Mouse (Mus musculus) heart, adult 2 months (tissue): ENCODE measurements around the gene Chn2. TPM values are rescaled to one million over a fixed set of nuclear protein-coding genes. Genes with fewer than 3 reads are reported as not detected.

ENCODE experiments used
- DNase-seq, 2 experiments: peaks; one replicate each; pipeline ENCODE4 v3.0.0; 2021
- H3K27ac ChIP-seq: fragments of 200-600 bp; 2 replicates; pipeline ENCODE4 v1.8.1; 2022
- H3K27me3 ChIP-seq: fragments of 200-500 bp; 2 replicates; pipeline ENCODE4 v1.6.1; 2012; ENCODE audit warnings: mild to moderate bottlenecking, low read length, inconsistent platforms, mixed read lengths; ENCODE audit not compliant: control insufficient read depth, insufficient read depth
- H3K36me3 ChIP-seq: fragments of 200-500 bp; 2 replicates; pipeline ENCODE4 v1.6.1; 2012; ENCODE audit warnings: low read length, inconsistent platforms; ENCODE audit not compliant: control insufficient read depth, insufficient read depth
- H3K4me1 ChIP-seq: fragments of 200-500 bp; 2 replicates; pipeline ENCODE4 v1.6.1; 2011; ENCODE audit warnings: low read length; ENCODE audit not compliant: control insufficient read depth, insufficient read depth
- H3K4me3 ChIP-seq: fragments of 200-600 bp; 2 replicates; pipeline ENCODE4 v1.8.1; 2022
- H3K79me2 ChIP-seq: fragments of 200-500 bp; replicated peaks from 2 replicates; pipeline ENCODE4 v1.6.1; 2012; ENCODE audit warnings: mild to moderate bottlenecking, inconsistent platforms, low read length, moderate library complexity, mixed read lengths; ENCODE audit not compliant: control insufficient read depth, insufficient read depth
- H3K9ac ChIP-seq: fragments of 200-500 bp; 2 replicates; pipeline ENCODE4 v1.6.1; 2012; ENCODE audit warnings: low read depth, mild to moderate bottlenecking, control low read depth, inconsistent platforms, low read length, mixed read lengths
- CTCF ChIP-seq: fragments of 200-600 bp; IDR thresholded peaks from 2 replicates; pipeline ENCODE4 v1.8.1; 2022; ENCODE audit warnings: antibody characterized with exemption, mild to moderate bottlenecking, moderate library complexity
- EP300 ChIP-seq: fragments of 200-500 bp; IDR thresholded peaks from 2 replicates; pipeline ENCODE4 v1.6.1; 2011; ENCODE audit warnings: low read depth, low read length, control low read depth; ENCODE audit not compliant: insufficient read depth
- POLR2A ChIP-seq: fragments of 200-500 bp; IDR thresholded peaks from 2 replicates; pipeline ENCODE4 v1.6.1; 2011; ENCODE audit warnings: mild to moderate bottlenecking, low read depth, low read length, control low read depth; ENCODE audit not compliant: insufficient read depth
- WGBS: fragments of 180-500 bp; shearing (Covaris S2); methylation state at CpG from one replicate; pipeline ENCODE4 v1.1.7; 2018; 5-methylcytosine and 5-hydroxymethylcytosine counted together
- intact Hi-C: fragments of 180-260 bp; cut with DNase I; formaldehyde crosslinking; loops from one replicate; pipeline ENCODE4 v1.15.1; 2025
- polyA plus RNA-seq: library from polyadenylated mRNA; depleted of rRNA; stranded (reverse); fragments of >200 nt; gene quantifications from 2 replicates; pipeline ENCODE4 v1.2.3, GENCODE M21; 2012
- total RNA-seq, 2 experiments: library from RNA; stranded (reverse); gene quantifications; 2 replicates each; pipeline ENCODE4 v1.2.3; 2021

The Chn2 gene
- total and polyA plus RNA-seq, 3 experiments = 2.0 to 2.3 (median 2.3) TPM

DNA sequence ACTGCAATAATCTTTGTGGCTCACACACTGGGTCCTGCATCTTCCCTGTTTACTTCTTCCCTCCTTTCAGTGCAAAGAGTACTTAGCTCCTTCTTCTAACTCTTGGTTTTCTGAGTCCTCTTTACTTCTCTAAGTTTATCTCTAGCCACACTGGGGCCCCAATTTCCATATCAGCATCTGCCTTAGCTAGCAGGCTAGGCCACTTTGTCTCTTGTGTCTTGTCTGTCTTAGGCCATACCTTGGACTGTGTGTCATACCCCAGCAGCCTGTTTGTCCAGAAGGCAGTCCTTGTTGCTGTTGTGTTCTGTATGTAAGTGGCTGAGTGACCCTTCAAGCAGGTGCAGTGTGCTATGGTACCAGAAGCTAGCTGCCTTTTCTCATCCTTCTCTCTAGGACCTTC lies 124.3 kb downstream of the Chn2 start:
- intact Hi-C loops = loop anchor here (1.0 to 5.0 kb wide), 4 partner anchors 64 to 366 kb away; no protein-coding TSS in a partner anchor
- Histone ChIP-seq H3K36me3 (no peaks in the 10 kb centered on the region), H3K27me3 (no peaks in the 10 kb centered on the region), H3K4me1 (no peaks in the 10 kb centered on the region; the same call in 1 of the 2 replicates), H3K27ac (no peak overlapping the region), H3K4me3 (no peak overlapping the region), H3K79me2 (no peaks in the 10 kb centered on the region), H3K9ac (no peak overlapping the region)
- DNase-seq = no peak
- TF ChIP-seq EP300 (no peak), CTCF (no peak), POLR2A (no peak)

DNA sequence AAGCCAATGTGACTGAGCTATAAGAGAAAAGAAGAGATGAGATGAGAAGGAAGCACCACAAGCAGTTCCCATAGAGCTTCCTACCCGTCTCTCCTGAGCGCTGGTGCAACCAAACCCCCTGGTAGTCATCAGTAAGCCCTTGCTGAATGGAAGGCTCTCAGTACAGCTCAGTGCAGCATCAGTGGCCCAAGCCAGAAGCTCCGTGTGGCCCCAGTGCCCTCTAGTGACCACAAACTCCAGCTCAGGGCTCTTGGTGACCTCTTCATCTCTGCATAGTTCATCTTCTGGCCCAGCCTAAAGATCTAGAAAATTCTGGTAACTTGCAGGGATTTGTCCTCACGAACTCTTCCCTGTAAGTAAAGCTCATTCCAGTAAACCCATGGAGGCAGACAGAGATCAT lies 125.4 kb downstream of the Chn2 start:
- TF ChIP-seq POLR2A (no peak), EP300 (peak; percentile 54; the same call in 1 of the 2 replicates), CTCF (peak; percentile 87)
- Histone ChIP-seq H3K36me3 (no peaks in the 10 kb centered on the region), H3K79me2 (no peaks in the 10 kb centered on the region), H3K9ac (no peak overlapping the region), H3K4me1 (no peaks in the 10 kb centered on the region), H3K27me3 (no peaks in the 10 kb centered on the region), H3K4me3 (no peak overlapping the region), H3K27ac (no peak overlapping the region)
- WGBS = 37% methylated on average over 4 of the region's 4 CpGs
- intact Hi-C loops = loop anchor here (1.0 to 5.0 kb wide), 4 partner anchors 63 to 367 kb away; no protein-coding TSS in a partner anchor
- peak; percentile 50 to 60 for DNase-seq

DNA sequence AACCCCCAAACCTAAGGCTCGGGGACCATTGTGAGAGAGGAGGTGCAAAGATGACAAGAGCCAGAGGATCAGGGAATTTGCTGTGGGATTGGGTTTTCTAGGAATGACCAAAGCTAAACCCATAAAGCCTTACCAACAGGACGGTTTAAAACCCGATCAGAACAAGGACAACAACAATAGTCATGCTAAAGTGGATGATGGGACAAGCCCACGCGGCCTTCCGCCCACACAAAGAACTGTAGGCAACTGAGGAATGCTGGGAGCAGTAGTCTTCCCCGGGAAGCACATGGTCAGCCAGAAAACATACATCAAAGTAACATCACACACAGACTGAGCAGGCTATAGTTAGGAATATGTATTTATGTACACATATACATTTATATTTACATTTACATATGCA lies 125.9 kb downstream of the Chn2 start:
- Histone ChIP-seq H3K27ac (no peak overlapping the region), H3K9ac (no peak overlapping the region), H3K27me3 (no peaks in the 10 kb centered on the region), H3K36me3 (no peaks in the 10 kb centered on the region), H3K79me2 (no peaks in the 10 kb centered on the region), H3K4me3 (no peak overlapping the region), H3K4me1 (no peaks in the 10 kb centered on the region)
- no peak for TF ChIP-seq EP300
- no peak for TF ChIP-seq POLR2A
- TF ChIP-seq CTCF = no peak
- WGBS = 84% methylated on average over 7 of the region's 7 CpGs
- DNase-seq = no peak
- intact Hi-C loops = no loop called here

DNA sequence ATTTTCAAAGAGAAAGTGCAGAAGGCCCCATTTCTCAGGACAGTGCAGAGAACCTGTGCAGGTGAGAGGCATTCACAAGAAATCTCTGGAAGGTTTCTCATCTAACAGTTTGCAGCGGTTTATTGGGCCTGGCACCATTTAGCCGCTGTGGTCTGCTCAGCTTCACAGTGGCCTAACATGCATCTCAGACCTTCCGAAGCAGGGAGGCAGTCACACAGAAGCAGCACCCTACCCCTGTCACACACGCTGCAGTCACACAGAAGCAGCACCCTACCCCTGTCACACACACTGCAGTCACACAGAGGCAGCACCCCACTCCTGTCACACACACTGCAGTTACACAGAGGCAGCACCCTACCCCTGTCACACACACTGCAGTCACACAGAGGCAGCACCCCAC lies 126.5 kb downstream of the Chn2 start:
- TF ChIP-seq POLR2A (no peak), EP300 (no peak), CTCF (no peak)
- Histone ChIP-seq H3K9ac (no peak overlapping the region), H3K27me3 (no peaks in the 10 kb centered on the region), H3K27ac (no peak overlapping the region), H3K36me3 (no peaks in the 10 kb centered on the region), H3K4me3 (no peak overlapping the region), H3K4me1 (no peaks in the 10 kb centered on the region), H3K79me2 (no peaks in the 10 kb centered on the region)
- intact Hi-C loops = no loop called here
- no peak for DNase-seq
- 87% methylated on average over 4 of the region's 4 CpGs for WGBS

DNA sequence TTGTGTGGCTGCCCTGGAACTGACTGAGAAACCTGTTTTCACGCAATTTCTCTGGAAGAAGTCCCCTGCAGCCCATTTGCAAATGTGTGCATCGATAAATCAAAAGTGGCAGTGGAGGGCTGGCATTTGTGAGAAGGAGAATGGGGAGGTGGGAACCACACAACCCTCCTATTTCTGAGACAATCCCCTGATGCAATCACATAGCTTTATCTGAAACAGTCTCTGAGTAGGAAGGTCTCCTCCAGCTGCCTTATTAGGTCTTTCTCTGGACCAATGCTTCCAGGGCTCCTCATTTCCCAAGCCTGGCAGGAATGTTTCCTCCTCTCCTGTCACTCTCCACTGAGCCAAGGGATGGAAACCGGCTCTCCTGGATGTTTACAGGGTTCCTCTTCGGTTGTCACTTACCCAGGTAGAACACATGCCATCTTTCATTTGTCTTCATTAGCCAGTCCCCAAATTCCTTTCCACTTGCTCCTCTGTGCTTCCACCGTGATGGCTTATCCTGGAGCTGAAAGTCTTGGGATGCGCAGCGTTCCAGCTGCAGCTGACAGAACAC lies 127.7 kb downstream of the Chn2 start:
- no peak overlapping the region for H3K4me3 ChIP-seq
- no peaks in the 10 kb centered on the region for H3K27me3 ChIP-seq
- WGBS = 81% methylated on average over 7 of the region's 7 CpGs
- H3K79me2 ChIP-seq = no peaks in the 10 kb centered on the region
- no peak overlapping the region for H3K9ac ChIP-seq
- H3K36me3 ChIP-seq = no peaks in the 10 kb centered on the region
- no peak for DNase-seq
- no peaks in the 10 kb centered on the region for H3K4me1 ChIP-seq
- H3K27ac ChIP-seq = no peak overlapping the region
- TF ChIP-seq POLR2A = no peak
- no peak for TF ChIP-seq CTCF
- TF ChIP-seq EP300 = no peak
- intact Hi-C loops = no loop called here

DNA sequence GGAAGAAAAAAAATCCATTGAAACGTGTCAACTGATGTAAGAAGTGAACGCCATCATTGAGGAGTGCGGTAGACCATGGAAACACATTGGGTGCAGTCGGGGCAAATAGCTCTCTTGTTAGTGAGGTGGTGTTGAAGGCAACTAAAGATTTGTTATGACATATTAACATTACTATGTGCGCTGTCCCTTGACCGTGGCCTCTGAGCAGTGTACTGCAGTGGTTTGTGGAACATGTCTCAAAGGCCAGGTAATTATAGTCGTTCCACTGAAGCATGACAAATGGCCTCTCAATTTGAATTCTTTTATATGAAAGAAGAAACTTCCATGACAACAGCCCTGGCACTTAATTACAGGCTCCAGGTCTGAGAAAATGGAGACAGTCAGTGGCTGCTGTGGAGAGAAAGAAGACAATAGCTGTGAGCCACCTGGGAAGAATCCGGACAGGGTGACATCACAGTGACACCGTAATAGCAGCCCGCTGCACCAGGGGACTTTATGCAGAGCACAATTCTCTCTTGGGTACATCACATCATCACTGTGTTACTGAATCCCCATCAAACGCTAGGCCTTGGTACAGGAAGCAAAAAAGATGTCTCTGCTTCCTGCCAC lies 131.0 kb downstream of the Chn2 start:
- 92% methylated on average over 11 of the region's 11 CpGs for WGBS
- TF ChIP-seq EP300 (no peak), POLR2A (no peak), CTCF (no peak)
- DNase-seq = no peak
- H3K4me1 ChIP-seq = no peaks in the 10 kb centered on the region
- H3K4me3 ChIP-seq = no peak overlapping the region
- no peaks in the 10 kb centered on the region for H3K36me3 ChIP-seq
- H3K27me3 ChIP-seq = no peaks in the 10 kb centered on the region
- H3K9ac ChIP-seq = no peak overlapping the region
- H3K27ac ChIP-seq = no peak overlapping the region
- intact Hi-C loops = no loop called here
- no peaks in the 10 kb centered on the region for H3K79me2 ChIP-seq

DNA sequence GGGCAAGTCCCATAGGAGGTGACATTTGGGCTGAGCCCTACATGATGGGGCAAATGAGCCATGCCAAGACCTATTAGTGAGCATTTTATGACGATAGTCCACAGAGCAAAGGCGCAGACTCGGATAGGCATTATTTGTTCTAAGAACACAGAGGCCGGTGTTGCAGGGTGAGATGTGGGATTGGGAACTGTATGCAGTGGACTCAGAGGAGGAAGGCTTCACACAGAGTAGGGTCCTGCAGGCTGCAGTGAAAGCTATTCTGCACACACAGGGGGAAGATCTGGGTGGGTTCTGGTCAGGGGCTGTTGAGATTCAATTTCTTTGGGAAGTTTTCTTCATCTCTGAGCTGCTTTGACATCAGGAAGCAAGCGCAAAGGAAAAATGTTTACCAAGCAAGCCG lies 132.0 kb downstream of the Chn2 start:
- Histone ChIP-seq H3K79me2 (no peaks in the 10 kb centered on the region), H3K9ac (no peak overlapping the region), H3K27me3 (no peaks in the 10 kb centered on the region), H3K4me1 (no peaks in the 10 kb centered on the region), H3K27ac (no peak overlapping the region), H3K36me3 (no peaks in the 10 kb centered on the region), H3K4me3 (no peak overlapping the region)
- TF ChIP-seq CTCF (no peak), EP300 (no peak), POLR2A (no peak)
- 88% methylated on average over 6 of the region's 6 CpGs for WGBS
- intact Hi-C loops = no loop called here
- no peak for DNase-seq
